Mouse (Mus musculus) hindbrain, embryonic 15.5 days (tissue): Measurements from ENCODE around the gene Pde4d. TPM values are rescaled to one million over a fixed set of nuclear protein-coding genes. Genes with fewer than 3 reads are reported as not detected.

Experiments
- ATAC-seq: fragments of 200-750 bp; cut with Nextera tagmentation; 2 replicates; pipeline ENCODE4 v1.8.0; 2017; ENCODE audit warnings: low read depth, moderate number of reproducible peaks, moderate TSS enrichment; ENCODE audit not compliant: low FRiP score
- H3K27ac ChIP-seq: fragments of 300-500 bp; sonication (generic); replicated peaks from 2 replicates; pipeline ENCODE4 v1.5.1; 2015; ENCODE audit warnings: mild to moderate bottlenecking, inconsistent platforms
- H3K27me3 ChIP-seq: fragments of 300-500 bp; sonication (generic); 2 replicates; pipeline ENCODE4 v1.6.1; 2015; ENCODE audit warnings: control low read depth, inconsistent platforms
- H3K36me3 ChIP-seq: fragments of 300-500 bp; sonication (generic); 2 replicates; pipeline ENCODE4 v1.6.1; 2015; ENCODE audit warnings: control low read depth, inconsistent platforms
- H3K4me1 ChIP-seq: fragments of 300-500 bp; sonication (generic); replicated peaks from 2 replicates; pipeline ENCODE4 v1.6.1; 2015; ENCODE audit warnings: control low read depth, inconsistent platforms
- H3K4me2 ChIP-seq: fragments of 300-500 bp; sonication (generic); 2 replicates; pipeline ENCODE4 v1.6.1; 2015; ENCODE audit warnings: moderate library complexity, mild to moderate bottlenecking, inconsistent platforms
- H3K4me3 ChIP-seq: fragments of 300-500 bp; sonication (generic); 2 replicates; pipeline ENCODE4 v1.5.1; 2015; ENCODE audit warnings: mild to moderate bottlenecking, inconsistent platforms
- H3K9ac ChIP-seq: fragments of 300-500 bp; sonication (generic); 2 replicates; pipeline ENCODE4 v1.6.1; 2015; ENCODE audit warnings: inconsistent platforms
- H3K9me3 ChIP-seq: fragments of 300-500 bp; sonication (generic); 2 replicates; pipeline ENCODE4 v1.6.1; 2016; ENCODE audit warnings: control low read depth, inconsistent platforms
- WGBS: fragments of 180-500 bp; shearing (Covaris S2); methylation state at CpG from one replicate; pipeline ENCODE4 v1.1.7; 2015; 5-methylcytosine and 5-hydroxymethylcytosine counted together
- polyA plus RNA-seq: library from polyadenylated mRNA; unstranded; fragments of >200 nt; fragmentation: Nextera tagmentation; extraction: Ambion mirVana; gene quantifications from 2 replicates; pipeline ENCODE4 v1.2.1, GENCODE M21; 2015

Gene Pde4d
- polyA plus RNA-seq, 1 experiment from 2014 or later, result 19.4 TPM

DNA sequence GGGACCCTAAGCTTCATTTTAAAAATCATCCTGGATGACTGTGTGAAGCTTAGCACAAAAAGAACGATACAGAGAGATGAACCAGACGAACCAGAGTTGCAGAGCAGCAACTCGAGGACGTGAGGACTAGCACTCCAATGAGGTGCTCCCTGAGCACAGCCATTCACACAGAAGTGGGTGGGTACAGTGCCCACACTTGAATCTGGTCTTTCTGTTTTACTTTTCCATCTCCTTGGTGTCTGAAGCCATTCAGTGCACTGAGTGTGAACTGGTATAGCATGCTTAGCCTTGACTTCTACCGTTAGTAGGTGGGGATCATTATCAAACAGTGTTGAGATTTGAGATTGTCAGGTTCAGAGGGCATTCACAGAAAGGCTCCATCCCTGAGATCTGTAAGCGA, 87.2 kb downstream of the Pde4d start:
- Histone ChIP-seq H3K9me3 (no peaks in the 10 kb centered on the region), H3K36me3 (no peaks in the 10 kb centered on the region), H3K27ac (no peak overlapping the region), H3K27me3 (no peaks in the 10 kb centered on the region; the same call in 1 of the 2 replicates), H3K4me3 (no peak overlapping the region), H3K4me2 (no peak overlapping the region), H3K4me1 (no peaks in the 10 kb centered on the region), H3K9ac (no peak overlapping the region)
- no peak for ATAC-seq
- 91% methylated on average over 6 of the region's 6 CpGs for WGBS

DNA sequence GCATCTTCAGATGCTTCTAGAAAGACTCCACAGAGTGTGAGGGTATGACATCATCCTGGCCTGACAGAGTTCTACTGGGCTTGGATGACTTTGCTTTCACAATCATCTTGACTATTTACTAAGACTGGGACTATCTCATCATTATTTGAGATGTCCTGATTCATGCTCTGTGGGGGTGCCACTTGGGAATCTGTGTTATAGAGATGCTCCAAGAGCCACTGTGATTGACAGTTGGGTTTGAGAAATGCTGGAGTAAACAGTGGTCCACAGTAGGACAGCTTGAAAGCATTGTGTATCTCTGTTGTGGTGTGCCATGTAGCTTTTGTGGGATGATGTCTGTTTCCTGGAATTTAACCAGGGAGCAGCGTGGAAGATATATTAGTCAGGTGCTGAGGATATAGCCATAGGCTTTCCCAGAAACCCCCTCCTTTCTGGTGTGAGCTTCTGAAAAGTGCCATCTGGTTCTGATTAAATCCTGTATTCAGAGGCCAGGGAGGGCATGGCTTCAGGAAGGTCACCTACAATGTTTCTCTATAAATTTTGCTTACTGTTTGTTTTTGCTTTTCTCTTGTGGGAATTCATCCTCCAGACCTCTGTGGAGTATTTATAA, 89.1 kb downstream of the Pde4d start:
- 71% methylated on average over 1 of the region's 1 CpGs for WGBS
- H3K4me3 ChIP-seq, result no peak overlapping the region
- ATAC-seq, result no peak

DNA sequence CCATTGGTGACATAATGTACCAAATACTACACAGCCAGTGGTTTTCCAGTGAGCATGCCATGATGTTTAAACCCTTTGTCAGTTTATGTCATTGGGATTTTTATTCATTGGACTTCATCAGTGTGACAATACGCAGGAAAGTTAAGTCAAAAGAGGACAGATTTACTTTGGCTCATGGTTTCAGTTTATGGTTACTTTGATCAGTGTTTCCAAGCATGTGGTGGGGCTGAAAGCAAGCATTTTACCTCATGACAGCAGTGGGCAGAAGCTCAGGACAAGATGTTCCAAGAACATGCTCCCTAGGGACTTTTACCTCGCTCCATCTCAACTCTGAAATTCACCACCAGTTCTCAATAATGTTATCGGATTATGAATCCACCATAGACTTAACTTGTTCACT, 91.7 kb downstream of the Pde4d start:
- Histone ChIP-seq H3K36me3 (no peaks in the 10 kb centered on the region), H3K27ac (no peak overlapping the region), H3K9me3 (no peaks in the 10 kb centered on the region), H3K9ac (no peak overlapping the region), H3K4me2 (no peak overlapping the region), H3K4me1 (no peaks in the 10 kb centered on the region), H3K4me3 (no peak overlapping the region), H3K27me3 (no peaks in the 10 kb centered on the region; the same call in 1 of the 2 replicates)
- no peak for ATAC-seq
- 89% methylated on average over 3 of the region's 3 CpGs for WGBS

More for the DNA sequence above, 89.1 kb downstream of the Pde4d start:
- Histone ChIP-seq H3K36me3 (no peaks in the 10 kb centered on the region), H3K9ac (no peak overlapping the region), H3K4me1 (no peaks in the 10 kb centered on the region), H3K9me3 (no peaks in the 10 kb centered on the region), H3K4me2 (no peak overlapping the region), H3K27ac (no peak overlapping the region), H3K27me3 (no peaks in the 10 kb centered on the region; the same call in 1 of the 2 replicates)

DNA sequence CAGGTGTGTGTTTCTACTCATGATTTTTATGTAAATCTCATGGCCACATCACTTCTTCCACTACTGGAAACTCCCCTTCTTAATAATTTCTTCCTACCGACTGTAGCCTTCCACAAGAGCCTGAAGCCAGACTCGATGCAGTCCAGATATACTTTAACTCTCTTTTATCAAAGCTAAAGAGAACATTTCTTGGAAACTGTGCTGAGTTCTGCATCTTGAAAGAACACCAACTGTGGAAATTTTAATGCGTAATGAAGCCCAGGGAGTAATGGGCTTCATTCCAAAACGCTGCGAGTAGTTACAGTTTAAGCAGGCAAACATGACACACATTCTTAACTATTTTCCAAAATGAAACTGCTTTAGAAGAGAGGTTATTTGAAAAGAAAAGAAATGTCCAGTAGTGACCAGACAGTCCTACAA, 92.6 kb downstream of the Pde4d start:
- H3K4me1 ChIP-seq, result no peaks in the 10 kb centered on the region
- H3K4me3 ChIP-seq, result no peak overlapping the region
- WGBS, result 66% methylated on average over 5 of the region's 5 CpGs
- H3K4me2 ChIP-seq, result no peak overlapping the region
- no peaks in the 10 kb centered on the region for H3K27me3 ChIP-seq
- H3K9me3 ChIP-seq, result no peaks in the 10 kb centered on the region
- no peaks in the 10 kb centered on the region for H3K36me3 ChIP-seq
- H3K9ac ChIP-seq, result no peak overlapping the region
- no peak for ATAC-seq
- H3K27ac ChIP-seq, result no peak overlapping the region

DNA sequence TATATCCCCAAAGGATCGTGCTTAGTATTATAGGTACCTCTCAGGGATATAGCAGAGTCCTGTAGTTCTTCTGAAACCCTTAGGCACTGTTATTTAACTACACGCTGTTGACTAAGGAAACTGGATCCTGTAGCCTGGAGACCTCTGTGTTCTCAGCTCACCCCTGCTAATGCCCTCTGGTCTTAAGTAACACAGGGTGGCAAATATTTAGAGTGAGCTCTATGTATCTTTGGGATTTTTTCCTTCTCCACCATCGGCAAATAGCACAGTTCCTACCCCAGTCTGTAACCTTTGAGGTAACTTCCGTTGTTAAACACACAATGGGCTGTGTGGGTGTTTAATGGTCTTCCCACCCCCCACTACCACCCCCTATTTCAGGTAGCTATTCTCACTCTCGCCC, 102.5 kb downstream of the Pde4d start:
- no peak for ATAC-seq
- no peak overlapping the region for H3K4me2 ChIP-seq
- no peaks in the 10 kb centered on the region for H3K27me3 ChIP-seq
- H3K4me3 ChIP-seq, result no peak overlapping the region
- H3K9ac ChIP-seq, result no peak overlapping the region
- H3K36me3 ChIP-seq, result no peaks in the 10 kb centered on the region
- WGBS, result 66% methylated on average over 5 of the region's 5 CpGs
- H3K27ac ChIP-seq, result no peak overlapping the region
- H3K9me3 ChIP-seq, result no peaks in the 10 kb centered on the region
- no peaks in the 10 kb centered on the region for H3K4me1 ChIP-seq

DNA sequence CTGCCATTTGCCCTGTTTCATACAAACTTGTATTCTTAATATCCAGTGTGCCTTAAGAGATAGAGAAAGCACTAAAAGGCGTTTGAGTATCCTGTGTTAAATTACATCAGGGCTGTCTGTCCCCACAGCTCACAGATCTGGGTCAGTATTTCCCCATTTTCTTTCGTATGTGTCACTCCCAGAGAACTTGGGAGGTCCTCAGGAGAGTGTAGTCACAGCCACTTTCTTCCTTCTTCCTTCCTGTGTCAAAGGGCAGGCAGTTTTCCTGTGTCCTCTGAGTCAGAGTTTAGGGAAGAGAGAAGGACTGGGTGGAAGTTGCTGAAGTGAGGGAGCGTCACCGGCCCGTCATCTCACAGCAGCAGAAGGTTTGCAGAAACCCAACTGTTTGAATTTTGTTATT, 103.2 kb downstream of the Pde4d start:
- Histone ChIP-seq H3K36me3 (no peaks in the 10 kb centered on the region), H3K4me2 (no peak overlapping the region), H3K27me3 (no peaks in the 10 kb centered on the region), H3K4me1 (no peaks in the 10 kb centered on the region), H3K9ac (no peak overlapping the region), H3K9me3 (no peaks in the 10 kb centered on the region), H3K4me3 (no peak overlapping the region), H3K27ac (no peak overlapping the region)
- ATAC-seq, result no peak
- 84% methylated on average over 5 of the region's 5 CpGs for WGBS

DNA sequence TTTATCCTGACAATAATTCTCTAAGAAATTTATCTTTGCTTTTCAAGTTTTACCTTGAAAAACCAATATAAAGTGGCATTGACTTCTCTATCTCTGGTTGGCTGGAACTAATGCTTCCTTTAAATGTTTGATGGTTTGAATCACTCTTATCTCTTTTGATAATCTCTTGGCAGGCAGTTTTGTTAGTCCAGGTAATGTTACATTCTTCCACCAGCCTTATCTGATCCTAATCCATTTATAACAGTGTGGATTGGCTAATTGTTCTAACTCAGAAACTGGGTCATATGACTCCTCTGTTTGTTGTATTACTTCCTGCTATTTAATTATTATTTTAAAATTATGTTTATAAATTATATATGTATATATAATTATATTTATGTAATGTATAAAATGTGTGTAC, 105.2 kb downstream of the Pde4d start:
- Histone ChIP-seq H3K36me3 (no peaks in the 10 kb centered on the region), H3K27ac (no peak overlapping the region), H3K9ac (no peak overlapping the region), H3K27me3 (no peaks in the 10 kb centered on the region), H3K4me1 (no peaks in the 10 kb centered on the region), H3K4me2 (no peak overlapping the region), H3K4me3 (no peak overlapping the region), H3K9me3 (no peaks in the 10 kb centered on the region)
- ATAC-seq, result no peak

DNA sequence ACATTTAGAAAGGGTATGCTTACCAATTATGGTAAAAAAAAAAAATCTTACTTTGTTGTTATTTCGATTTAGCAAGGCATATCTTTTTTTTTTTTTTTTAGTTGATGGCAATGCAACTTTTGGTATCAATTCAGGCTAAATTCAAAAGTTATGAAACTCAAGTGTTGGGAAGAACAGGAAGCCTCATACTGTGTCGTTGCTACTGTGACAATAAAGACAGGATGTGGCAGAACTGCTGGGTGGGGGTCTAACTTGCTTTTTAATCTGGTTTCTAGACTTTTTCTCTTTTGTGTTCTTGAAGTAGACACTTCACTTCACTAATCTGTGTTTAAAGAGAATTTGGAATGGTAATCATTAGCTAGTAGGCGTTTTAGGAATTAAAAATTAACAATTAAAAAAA, 147.2 kb downstream of the Pde4d start:
- Histone ChIP-seq H3K4me3 (no peak overlapping the region), H3K27me3 (no peaks in the 10 kb centered on the region), H3K9me3 (no peaks in the 10 kb centered on the region), H3K36me3 (no peaks in the 10 kb centered on the region), H3K4me2 (no peak overlapping the region), H3K27ac (no peak overlapping the region), H3K9ac (no peak overlapping the region), H3K4me1 (no peaks in the 10 kb centered on the region)
- 75% methylated on average over 3 of the region's 3 CpGs for WGBS
- ATAC-seq, result no peak

DNA sequence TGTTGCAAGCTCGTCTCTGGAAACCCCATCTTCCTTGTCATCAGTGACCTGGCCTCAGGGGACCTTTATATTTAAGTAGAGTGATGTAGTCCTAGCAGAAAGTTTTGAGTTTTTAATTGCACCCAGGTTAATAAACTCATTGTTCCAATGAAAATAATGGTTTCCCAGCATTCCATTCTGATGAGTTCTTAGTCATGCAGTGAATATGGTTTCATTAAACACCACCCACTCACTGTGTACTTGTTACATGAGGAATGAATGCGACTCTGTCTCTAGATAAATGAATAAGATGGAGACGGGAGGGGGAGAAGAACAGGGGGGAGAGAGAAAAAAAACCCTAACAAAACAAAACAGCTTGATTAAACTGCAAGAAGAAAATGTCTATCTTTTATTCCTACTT, 148.9 kb downstream of the Pde4d start:
- Histone ChIP-seq H3K4me1 (no peaks in the 10 kb centered on the region), H3K27me3 (no peaks in the 10 kb centered on the region), H3K4me2 (no peak overlapping the region), H3K9ac (no peak overlapping the region), H3K36me3 (no peaks in the 10 kb centered on the region), H3K9me3 (no peaks in the 10 kb centered on the region), H3K4me3 (no peak overlapping the region), H3K27ac (no peak overlapping the region)
- 79% methylated on average over 3 of the region's 3 CpGs for WGBS
- ATAC-seq, result no peak

DNA sequence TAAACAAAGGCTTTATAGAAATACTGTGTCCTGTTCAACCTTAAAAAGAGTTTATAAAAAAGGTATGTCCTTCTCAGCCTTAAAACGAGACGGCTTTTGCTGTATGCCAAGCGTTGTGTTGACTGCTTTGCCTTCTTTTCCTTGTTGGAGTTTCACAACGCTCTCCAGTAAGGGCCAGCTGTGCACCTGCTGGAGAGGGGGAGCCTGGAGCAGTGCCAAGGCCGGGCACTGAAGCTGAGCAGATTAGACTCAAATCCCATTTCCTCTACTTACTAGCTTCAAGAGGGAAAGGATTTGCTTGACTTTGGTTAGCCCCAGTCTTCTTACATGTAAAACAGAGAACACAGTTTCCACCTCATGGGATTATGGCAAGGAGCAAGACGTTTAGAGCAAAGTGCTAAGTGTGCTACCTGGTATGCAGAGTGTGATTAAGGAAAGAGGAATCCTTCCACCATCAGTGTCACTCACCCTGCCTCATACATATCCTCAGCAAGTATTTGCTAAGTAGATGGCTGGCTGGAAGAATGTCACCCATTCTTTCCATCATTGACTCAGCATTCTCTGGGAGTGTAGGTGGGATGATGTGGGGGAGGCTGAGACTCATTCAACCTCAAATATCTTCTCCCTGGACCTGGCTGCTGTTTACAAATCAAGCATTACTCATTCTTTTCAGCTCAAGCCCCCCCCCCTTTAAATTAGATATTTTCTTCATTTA, 149.6 kb downstream of the Pde4d start:
- 68% methylated on average over 6 of the region's 6 CpGs for WGBS
- H3K4me3 ChIP-seq, result no peak overlapping the region
- H3K9ac ChIP-seq, result no peak overlapping the region
- 0 out of 2 replicates have a peak, but pooled peaks have one; percentile 30 for ATAC-seq
- H3K27ac ChIP-seq, result no peak overlapping the region
- H3K27me3 ChIP-seq, result no peaks in the 10 kb centered on the region
- no peaks in the 10 kb centered on the region for H3K4me1 ChIP-seq
- H3K36me3 ChIP-seq, result no peaks in the 10 kb centered on the region
- H3K9me3 ChIP-seq, result no peaks in the 10 kb centered on the region
- no peak overlapping the region for H3K4me2 ChIP-seq

DNA sequence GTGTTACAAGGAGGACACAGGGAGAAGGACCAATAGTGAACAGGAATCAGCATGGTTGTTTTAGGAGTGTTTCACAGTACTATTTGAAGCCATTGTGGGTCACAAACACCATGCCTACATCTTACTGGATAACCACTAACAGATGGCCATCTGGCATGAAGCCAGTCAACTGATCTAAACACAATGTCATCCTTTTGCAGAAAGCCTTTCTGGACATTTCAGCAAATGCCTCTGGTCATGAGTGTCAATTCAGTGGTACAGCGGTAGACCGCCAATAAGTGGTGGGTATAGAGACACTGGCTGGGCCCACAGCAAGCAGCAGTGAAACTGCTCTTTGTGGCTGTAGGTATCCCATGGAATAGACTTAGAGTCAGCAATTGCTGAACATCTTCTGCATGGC, 151.3 kb downstream of the Pde4d start:
- Histone ChIP-seq H3K4me3 (no peak overlapping the region), H3K36me3 (no peaks in the 10 kb centered on the region), H3K27me3 (no peaks in the 10 kb centered on the region), H3K4me2 (no peak overlapping the region), H3K9me3 (no peaks in the 10 kb centered on the region), H3K9ac (no peak overlapping the region), H3K4me1 (no peaks in the 10 kb centered on the region), H3K27ac (no peak overlapping the region)
- no peak for ATAC-seq
- WGBS, result 91% methylated on average over 2 of the region's 2 CpGs

DNA sequence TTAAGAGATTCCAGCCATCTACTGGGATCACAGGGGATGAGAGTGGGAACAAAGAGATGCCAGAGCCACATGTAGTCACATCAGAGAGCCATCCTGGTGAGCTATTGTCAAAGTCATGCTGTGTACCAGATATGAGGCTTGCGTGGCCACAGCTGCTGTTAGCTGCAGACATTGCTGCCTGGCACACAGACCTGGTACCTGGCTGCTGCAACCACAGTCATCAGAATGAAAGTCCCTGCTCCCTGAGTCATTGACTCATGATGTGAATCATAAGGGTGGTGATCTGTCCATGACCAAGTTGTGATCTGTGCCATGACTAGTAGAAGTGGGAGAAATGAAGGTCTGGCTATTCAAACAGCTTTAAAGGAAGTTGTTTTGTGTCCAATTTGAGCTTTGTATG, 153.8 kb downstream of the Pde4d start:
- whole genome bisulfite sequencing, result 15% methylated on average over 1 of the region's 1 CpGs
- Histone ChIP-seq H3K27me3 (no peaks in the 10 kb centered on the region), H3K9ac (no peak overlapping the region), H3K4me2 (no peak overlapping the region), H3K4me1 (no peaks in the 10 kb centered on the region), H3K36me3 (no peaks in the 10 kb centered on the region), H3K27ac (no peak overlapping the region), H3K9me3 (no peaks in the 10 kb centered on the region), H3K4me3 (no peak overlapping the region)
- no peak for ATAC-seq

DNA sequence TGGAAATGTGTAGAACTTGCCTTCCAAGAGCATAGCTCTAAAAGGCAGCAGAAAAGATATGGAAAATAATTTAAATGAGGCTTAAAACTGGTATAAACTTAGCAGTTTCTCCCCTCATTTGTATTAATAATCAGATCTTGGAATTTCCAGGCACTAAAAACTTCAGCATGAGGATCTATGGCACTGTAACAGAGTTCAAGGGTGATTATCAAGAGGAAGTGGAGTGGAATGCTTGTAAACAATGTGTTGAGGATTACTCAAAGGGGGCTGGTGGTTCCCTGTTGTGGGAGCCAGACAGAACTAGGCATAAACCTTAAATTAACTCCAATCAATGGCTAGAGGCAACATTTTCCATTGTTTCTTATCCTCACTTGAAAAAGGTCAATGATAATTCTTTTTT, 154.5 kb downstream of the Pde4d start:
- Histone ChIP-seq H3K4me1 (no peaks in the 10 kb centered on the region), H3K36me3 (no peaks in the 10 kb centered on the region), H3K27me3 (no peaks in the 10 kb centered on the region), H3K4me3 (no peak overlapping the region), H3K4me2 (no peak overlapping the region), H3K9ac (no peak overlapping the region), H3K9me3 (no peaks in the 10 kb centered on the region), H3K27ac (no peak overlapping the region)
- no peak for ATAC-seq
